22 mouse cellular contexts compared by ENCODE assay signal in genomic region chr16:30374927-30375326, GRCm38 (mm10).
"Had no signal": no experiment of that assay in that cellular context is flagged by ENCODE, and none has a peak within 500 bp of the region (broad histone marks: within the 10 kb centered on the region; RNA-seq: fewer than 3 reads in every experiment).

No protein-coding gene starts in this region.

- H3K4me2 ChIP-seq: limb, embryonic 12.5 days; limb, embryonic 13.5 days; limb, embryonic 15.5 days; liver, embryonic 11.5 days; liver, embryonic 12.5 days; liver, embryonic 13.5 days; liver, embryonic 15.5 days; lung, embryonic 14.5 days; lung, embryonic 15.5 days; midbrain, embryonic 12.5 days; midbrain, embryonic 15.5 days; neural tube, embryonic 12.5 days; neural tube, embryonic 13.5 days had no signal

- H3K36me3 ChIP-seq: limb, embryonic 13.5 days; limb, embryonic 15.5 days; lung, embryonic 15.5 days; midbrain, embryonic 12.5 days; midbrain, embryonic 15.5 days; neural tube, embryonic 12.5 days had no signal

- DNase-seq: liver; liver, embryonic 13.5 days; liver, postnatal 0 days; lung, adult 2 months had no signal

- H3K27ac ChIP-seq: limb, embryonic 10.5 days; limb, embryonic 12.5 days; limb, embryonic 13.5 days; limb, embryonic 15.5 days; liver, embryonic 12.5 days; liver, embryonic 13.5 days; liver, embryonic 14.5 days; liver, embryonic 15.5 days; lung, embryonic 15.5 days; macrophage; midbrain, embryonic 10.5 days; midbrain, embryonic 12.5 days; midbrain, embryonic 15.5 days; neural tube, embryonic 12.5 days; neural tube, embryonic 13.5 days had no signal

- H3K4me1 ChIP-seq: limb, embryonic 10.5 days; limb, embryonic 13.5 days; limb, embryonic 15.5 days; lung, embryonic 15.5 days; midbrain, embryonic 10.5 days; midbrain, embryonic 12.5 days; neural tube, embryonic 12.5 days; neural tube, embryonic 13.5 days had no signal

- H3K9ac ChIP-seq: limb, embryonic 12.5 days; limb, embryonic 13.5 days; limb, embryonic 15.5 days; liver, embryonic 12.5 days; liver, embryonic 13.5 days; liver, embryonic 14.5 days; liver, embryonic 15.5 days; liver, postnatal 0 days; lung, embryonic 14.5 days; lung, embryonic 15.5 days; midbrain, embryonic 12.5 days; midbrain, embryonic 15.5 days; neural tube, embryonic 12.5 days; neural tube, embryonic 13.5 days had no signal

- H3K27me3 ChIP-seq: limb, embryonic 12.5 days; limb, embryonic 13.5 days; limb, embryonic 15.5 days; liver, embryonic 12.5 days; liver, embryonic 13.5 days; liver, embryonic 15.5 days; lung, embryonic 15.5 days; megakaryocyte, embryonic 14.5 days; midbrain, embryonic 12.5 days; midbrain, embryonic 15.5 days; neural tube, embryonic 12.5 days; neural tube, embryonic 13.5 days had no signal

- ATAC-seq: liver, embryonic 12.5 days; midbrain, embryonic 15.5 days had no signal

- H3K9me3 ChIP-seq: limb, embryonic 10.5 days; limb, embryonic 12.5 days; limb, embryonic 13.5 days; limb, embryonic 15.5 days; liver, embryonic 12.5 days; liver, embryonic 13.5 days; liver, embryonic 15.5 days; lung, embryonic 15.5 days; megakaryocyte, embryonic 14.5 days; midbrain, embryonic 10.5 days; midbrain, embryonic 12.5 days; midbrain, embryonic 15.5 days; neural tube, embryonic 12.5 days; neural tube, embryonic 13.5 days had no signal

- H3K4me3 ChIP-seq: limb, embryonic 10.5 days; limb, embryonic 12.5 days; limb, embryonic 13.5 days; limb, embryonic 15.5 days; liver, embryonic 12.5 days; liver, embryonic 13.5 days; liver, embryonic 15.5 days; lung, embryonic 15.5 days; megakaryocyte, embryonic 14.5 days; midbrain, embryonic 10.5 days; midbrain, embryonic 12.5 days; midbrain, embryonic 15.5 days; myocyte; neural tube, embryonic 12.5 days; neural tube, embryonic 13.5 days had no signal
